Mouse (Mus musculus): Measurements from ENCODE around the gene Lrrc58.

Lrrc58 gene

DNA sequence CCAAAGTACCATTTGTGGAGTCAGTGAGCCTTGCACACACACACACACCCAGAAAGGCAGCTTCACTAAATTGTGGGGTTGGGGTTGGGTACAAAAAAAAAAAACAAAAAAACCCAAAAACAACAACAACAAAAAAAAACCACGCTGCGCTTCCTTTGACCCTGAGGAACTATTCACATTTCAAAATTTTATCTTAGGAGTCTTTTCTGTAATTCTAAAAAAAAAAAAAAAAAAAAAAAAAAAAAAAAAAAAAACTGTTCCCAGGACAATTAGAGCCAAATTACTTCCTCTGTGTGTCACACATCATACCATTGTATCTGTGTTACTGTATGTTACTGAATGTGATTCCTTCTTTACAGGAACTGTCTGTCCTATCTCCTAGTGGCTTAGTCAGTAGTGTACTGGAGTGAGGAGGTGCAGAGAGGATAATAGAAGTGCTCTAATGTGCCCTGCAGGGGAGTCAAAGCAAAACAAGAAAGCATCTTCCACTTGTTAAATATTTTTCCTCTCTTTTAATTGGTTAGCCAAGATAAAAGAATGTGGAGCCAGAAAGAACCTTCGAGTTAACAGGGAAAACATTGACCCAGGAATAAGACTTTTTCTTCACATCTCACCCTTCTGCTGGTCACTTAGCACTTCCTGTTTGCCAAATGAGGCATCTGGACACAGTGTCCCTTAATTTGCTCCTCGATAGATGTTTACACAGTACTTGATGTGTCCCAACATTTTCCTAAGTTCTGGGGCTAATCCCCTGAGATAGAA lies 1.5 kb downstream of the Lrrc58 start:
- peak; percentile 39 for DNase-seq (ENCODE audit: low spot score)

- DNase-seq (ENCODE audit: low spot score) = no peak
These were observed 3.0 kb downstream of the Lrrc58 start for GRCm38 (mm10) chr16:37871112-37871715.

GRCm38 (mm10) chr16:37874501-37875235 lies 6.5 kb downstream of the Lrrc58 start:
- no peak for DNase-seq (ENCODE audit: low spot score)

DNA sequence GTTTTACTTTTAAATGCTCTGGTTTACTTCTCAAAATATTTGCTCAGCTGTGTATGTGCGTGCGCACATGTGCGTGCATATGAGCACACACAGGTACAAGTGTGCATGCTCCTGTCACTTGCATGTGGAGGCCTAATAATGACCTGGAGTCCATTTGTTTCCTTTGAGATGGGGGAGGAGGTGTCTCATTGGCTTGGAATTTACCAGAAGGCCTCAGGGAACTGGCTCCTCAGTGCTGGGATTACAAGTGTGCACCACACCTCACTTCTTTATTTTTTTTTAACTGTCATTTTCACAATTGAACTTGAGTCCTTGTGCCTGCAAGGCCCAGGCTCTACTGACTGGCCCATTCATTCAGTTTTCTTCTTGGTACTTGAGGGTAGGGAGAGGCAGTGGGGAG lies 9.2 kb downstream of the Lrrc58 start:
- no peak for DNase-seq (ENCODE audit: low spot score)

GRCm38 (mm10) chr16:37878951-37879505 lies 10.8 kb downstream of the Lrrc58 start:
- DNase-seq (ENCODE audit: low spot score) = no peak

DNA sequence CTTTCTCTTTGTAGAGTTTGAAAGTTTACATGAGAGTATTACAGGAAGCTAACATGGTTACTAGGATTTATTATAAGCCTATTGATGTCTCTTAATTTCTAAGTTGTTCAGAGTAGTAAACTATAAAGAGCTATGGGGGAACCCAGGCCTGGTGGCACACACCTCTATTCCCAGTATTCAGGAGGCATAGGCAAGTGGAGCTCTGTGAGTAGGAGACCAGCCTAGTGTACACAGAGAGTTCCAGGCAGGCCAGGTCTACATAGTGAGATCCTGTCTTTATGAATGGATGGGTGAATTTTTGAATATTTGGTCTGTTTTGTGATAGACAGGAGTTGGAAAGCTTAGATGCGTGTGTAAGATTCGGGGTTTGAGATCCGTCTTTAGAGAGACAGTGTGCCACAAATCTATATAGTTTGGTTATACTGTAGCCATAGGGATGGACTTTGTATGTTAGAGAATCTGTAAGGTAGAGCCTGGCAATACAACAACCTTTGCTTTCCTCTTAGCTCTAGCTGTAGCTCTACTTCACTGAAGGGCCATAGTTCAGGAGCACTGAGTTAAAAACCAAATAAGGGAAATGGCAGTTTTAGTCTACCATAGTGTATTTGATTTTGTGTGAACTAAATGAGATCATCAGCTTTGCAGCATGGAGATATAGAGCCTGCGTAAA lies 11.7 kb downstream of the Lrrc58 start:
- DNase-seq (ENCODE audit: low spot score) = no peak

DNA sequence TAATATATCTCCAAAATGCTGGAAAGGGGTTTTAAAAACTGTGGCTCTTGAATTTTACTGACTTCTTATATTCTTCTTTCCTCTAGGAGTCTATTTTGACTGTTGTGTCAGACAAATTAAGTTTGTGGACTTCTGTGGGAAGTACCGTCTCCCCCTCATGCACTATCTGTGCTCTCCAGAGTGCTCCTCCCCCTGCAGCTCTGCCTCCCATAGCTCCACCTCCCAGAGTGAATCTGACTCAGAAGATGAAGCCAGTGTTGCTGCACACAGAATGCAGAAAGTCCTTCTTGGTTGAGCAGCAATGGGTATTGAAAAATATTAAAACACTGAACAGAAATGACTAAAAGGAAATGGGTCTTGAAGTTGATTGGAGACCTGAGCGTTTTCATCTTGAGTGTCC lies 13.0 kb downstream of the Lrrc58 start:
- no peak for DNase-seq (ENCODE audit: low spot score)

DNA sequence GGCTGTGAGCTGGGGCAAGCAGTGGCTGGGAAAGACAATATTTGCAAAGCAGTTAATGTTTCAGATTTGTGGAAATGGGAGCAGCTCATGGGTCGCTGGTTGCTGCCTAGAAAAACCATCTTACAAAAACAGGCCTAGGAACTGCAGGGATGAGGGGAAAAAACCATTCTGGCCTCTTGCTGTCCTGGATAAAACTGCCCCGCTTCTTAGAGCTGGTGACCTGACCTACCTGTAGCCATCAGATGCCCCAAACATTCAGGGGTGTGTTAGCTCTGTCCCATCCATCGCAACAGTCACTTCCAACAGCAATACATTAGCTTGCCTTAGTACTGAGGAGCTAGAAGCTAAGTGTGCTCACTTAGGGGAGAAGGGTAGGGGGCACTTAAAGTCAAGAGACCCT lies 20.8 kb downstream of the Lrrc58 start:
- DNase-seq (ENCODE audit: low spot score) = no peak

DNA sequence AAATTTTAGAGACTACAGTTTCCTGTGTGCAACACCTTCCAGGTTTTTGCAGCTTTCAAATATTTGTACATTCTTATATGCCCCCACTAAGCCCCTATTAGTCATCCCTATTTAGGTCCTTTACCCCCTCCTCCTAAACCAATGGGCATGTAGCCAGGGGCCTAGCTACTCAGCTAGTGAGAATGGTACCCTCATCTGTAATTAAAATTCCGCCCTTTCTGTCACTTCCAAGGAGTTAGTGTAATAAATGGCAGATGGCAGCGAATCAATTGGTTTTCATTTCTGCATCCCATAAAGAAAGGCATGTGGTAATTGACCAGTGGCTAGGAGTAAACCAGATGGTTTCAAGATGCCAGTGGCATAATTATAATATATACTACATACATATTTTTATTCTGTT lies 24.5 kb downstream of the Lrrc58 start:
- DNase-seq (ENCODE audit: low spot score) = no peak

DNA sequence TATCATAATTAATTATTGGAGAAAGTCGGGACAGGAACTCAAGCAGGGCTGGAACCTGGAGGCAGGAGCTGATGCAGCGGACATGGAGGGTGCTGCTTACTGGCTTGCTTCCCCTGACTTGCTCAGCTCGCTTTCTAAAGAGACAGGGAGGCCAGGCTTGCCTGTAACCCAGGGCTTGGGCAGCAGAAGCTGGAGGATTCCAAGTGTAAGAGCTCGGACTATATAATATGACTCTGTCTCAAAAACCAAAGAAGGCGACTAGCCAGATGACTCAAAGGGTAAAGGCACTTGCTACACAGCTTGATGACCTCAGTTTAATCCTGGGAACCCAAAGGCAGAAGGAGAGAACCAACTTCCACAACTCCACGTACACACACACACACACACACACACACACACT lies 25.2 kb downstream of the Lrrc58 start:
- no peak for DNase-seq (ENCODE audit: low spot score)

GRCm38 (mm10) chr16:37893942-37894341 lies 25.8 kb downstream of the Lrrc58 start:
- no peak for DNase-seq (ENCODE audit: low spot score)

- no peak for DNase-seq (ENCODE audit: low spot score)
These were observed 30.6 kb downstream of the Lrrc58 start for GRCm38 (mm10) chr16:37898790-37899189.

- DNase-seq (ENCODE audit: low spot score) = peak; percentile 47
These were observed 31.2 kb downstream of the Lrrc58 start for GRCm38 (mm10) chr16:37899357-37899756.

GRCm38 (mm10) chr16:37901318-37901717 lies 33.1 kb downstream of the Lrrc58 start:
- DNase-seq (ENCODE audit: low spot score) = no peak

- no peak for DNase-seq (ENCODE audit: low spot score)
These were observed 38.3 kb downstream of the Lrrc58 start for GRCm38 (mm10) chr16:37906456-37906855.

DNA sequence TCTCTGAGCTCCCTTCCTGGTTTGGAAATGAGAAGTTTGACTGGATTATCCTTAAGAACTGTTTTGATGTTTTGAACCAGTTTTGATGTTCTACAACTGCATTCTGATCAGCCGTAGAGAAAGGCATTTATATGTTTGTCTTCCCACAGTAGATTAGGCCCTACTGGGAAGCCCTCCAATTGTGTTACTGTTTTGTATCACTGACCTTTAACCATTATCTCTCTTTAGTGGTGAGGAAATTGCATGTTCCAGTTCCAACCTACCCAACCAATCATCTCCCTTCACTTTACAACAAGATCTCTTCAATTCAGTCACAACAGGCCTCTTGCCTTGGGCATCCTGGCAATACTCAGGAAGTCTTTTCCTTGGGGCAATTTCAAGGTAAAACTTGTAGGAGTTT lies 42.9 kb downstream of the Lrrc58 start:
- no peak for DNase-seq (ENCODE audit: low spot score)

- peak; percentile 77 for DNase-seq (ENCODE audit: low spot score)
These were observed 48.1 kb downstream of the Lrrc58 start, which contains the start of gene Gpr156 for GRCm38 (mm10) chr16:37916138-37916817. Gene Gpr156, plus strand, starts transcription at chr16:37916496.

DNA sequence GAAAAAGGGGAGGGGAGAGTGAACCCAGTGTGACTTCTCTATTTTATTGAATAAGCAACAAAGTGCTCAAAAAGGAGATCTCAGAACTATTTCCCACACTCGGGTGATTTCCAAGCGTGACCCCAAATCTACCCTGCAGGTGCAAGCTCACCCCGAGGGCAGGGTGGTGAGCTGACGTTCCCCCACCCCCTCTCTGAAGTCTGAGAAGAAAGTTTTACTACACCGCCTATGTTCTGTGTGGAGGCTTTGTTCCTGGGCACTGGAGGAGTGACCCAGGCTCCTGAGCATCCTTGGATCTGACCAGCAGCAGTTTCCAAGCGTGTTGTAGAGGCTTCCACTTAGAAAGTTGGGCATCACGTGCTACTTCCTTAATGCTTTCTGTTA lies 48.6 kb downstream of the Lrrc58 start:
- no peak for DNase-seq (ENCODE audit: low spot score)

DNA sequence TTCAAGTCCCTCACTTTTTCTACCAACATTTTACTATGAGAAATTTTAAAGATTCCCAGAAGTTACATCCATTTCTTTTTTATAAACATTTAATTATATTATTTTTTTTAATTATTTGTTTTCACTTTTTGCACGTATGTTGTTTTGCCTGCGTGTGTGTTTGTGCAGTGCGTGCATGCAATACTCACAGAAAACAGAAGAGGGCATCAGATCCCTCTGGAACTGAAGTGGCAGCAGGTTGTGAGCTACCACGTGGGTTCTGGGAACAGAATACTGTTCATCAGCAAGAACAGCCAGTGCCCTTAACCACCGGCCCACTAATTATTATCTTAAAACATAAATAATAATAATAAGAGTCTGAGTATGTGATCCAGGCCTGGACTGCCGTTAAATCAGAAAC lies 50.8 kb downstream of the Lrrc58 start:
- no peak for DNase-seq (ENCODE audit: low spot score)

GRCm38 (mm10) chr16:37920842-37921409 lies 52.7 kb downstream of the Lrrc58 start:
- DNase-seq (ENCODE audit: low spot score) = peak; percentile 55

- DNase-seq (ENCODE audit: low spot score) = peak; percentile 58
These were observed 57.9 kb downstream of the Lrrc58 start for GRCm38 (mm10) chr16:37926087-37926486.

All from retina, embryonic 14.5 days (tissue).